Mouse (Mus musculus): ENCODE data around the gene Phf21b. TPM values are rescaled to one million over a fixed set of nuclear protein-coding genes. Genes with fewer than 3 reads are reported as not detected.

Phf21b gene
- polyA plus RNA-seq, 1 experiment from 2014 or later, result 32.9 TPM

DNA sequence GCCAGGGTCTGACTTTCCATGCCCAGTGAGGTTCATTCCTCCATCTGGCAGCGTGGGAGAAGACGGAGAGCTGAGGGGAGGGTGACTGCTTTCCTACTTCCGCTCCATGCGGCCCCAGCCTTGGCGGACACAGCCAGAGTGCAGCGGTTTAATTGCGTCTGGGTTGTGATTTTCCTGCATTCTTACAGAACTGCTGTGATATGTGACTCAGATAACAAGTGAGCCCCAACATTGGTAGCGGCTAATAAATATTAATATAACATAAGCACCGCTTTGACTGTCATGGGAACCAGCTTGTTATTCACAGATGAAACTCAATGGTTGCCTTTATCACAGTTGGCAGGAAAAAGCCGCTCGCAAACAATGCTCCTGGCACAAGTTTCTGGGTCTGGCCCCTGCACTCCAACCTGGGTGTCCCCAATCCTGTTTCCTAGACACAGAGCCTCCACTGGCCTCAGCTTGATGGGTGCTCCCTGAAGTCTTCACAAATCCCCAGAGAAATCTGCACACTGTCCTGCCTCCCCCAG lies 43.0 kb downstream of the Phf21b start:
- Histone ChIP-seq H3K9me3 (replicated peaks; ENCODE audit: control insufficient read depth, low read length) (no peaks in the 10 kb centered on the region), H3K27ac (ENCODE audit: low read depth, low read length) (peak overlapping the region; percentile 66), H3K4me3 (ENCODE audit: low read depth, low read length) (no peak overlapping the region), H3K9ac (ENCODE audit: low read length) (0 out of 2 replicates have a peak overlapping the region, but pooled peaks have one; percentile 5), H3K4me2 (ENCODE audit: low read length) (peak overlapping the region; percentile 18), H3K27me3 (replicated peaks; ENCODE audit: control insufficient read depth, insufficient read depth, low read length) (no peaks in the 10 kb centered on the region), H3K36me3 (ENCODE audit: control insufficient read depth, insufficient read depth, low read length) (peaks cover 4% of the 10 kb centered on the region; the same call in 1 of the 2 replicates), H3K4me1 (ENCODE audit: control insufficient read depth, insufficient read depth, low read length) (peaks cover 40% of the 10 kb centered on the region)
- peak; percentile 77 for DNase-seq (ENCODE audit: low spot score)
- 21% methylated on average over 11 of the region's 11 CpGs for WGBS
- peak; percentile 65 for ATAC-seq

DNA sequence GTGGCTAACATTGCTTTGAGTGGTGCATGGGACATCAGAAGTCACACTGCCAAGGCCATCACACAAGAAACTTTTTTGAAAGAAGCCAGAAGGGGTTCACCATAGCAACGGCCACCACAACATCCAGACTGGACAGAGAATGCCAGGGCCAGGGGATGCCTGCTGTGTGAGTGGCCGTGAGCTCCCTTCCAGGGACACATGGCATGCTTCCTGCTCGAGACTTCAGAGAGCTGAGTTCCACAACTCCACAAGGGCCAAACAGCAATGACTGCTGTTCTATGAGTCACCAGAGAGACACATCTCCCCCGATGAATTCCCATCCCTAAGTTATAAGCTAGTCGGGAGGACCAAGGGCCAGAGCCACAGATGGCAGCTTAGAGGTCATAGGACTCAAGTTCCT lies 44.7 kb downstream of the Phf21b start:
- Histone ChIP-seq H3K4me2 (ENCODE audit: low read length) (no peak overlapping the region), H3K27ac (ENCODE audit: low read depth, low read length) (no peak overlapping the region), H3K36me3 (ENCODE audit: control insufficient read depth, insufficient read depth, low read length) (peaks cover 20% of the 10 kb centered on the region), H3K4me3 (ENCODE audit: low read depth, low read length) (no peak overlapping the region), H3K4me1 (ENCODE audit: control insufficient read depth, insufficient read depth, low read length) (peaks cover 38% of the 10 kb centered on the region), H3K9ac (ENCODE audit: low read length) (no peak overlapping the region), H3K27me3 (replicated peaks; ENCODE audit: control insufficient read depth, insufficient read depth, low read length) (no peaks in the 10 kb centered on the region), H3K9me3 (replicated peaks; ENCODE audit: control insufficient read depth, low read length) (no peaks in the 10 kb centered on the region)
- no peak for DNase-seq (ENCODE audit: low spot score)
- no peak for ATAC-seq
- WGBS, result 77% methylated on average over 5 of the region's 5 CpGs

DNA sequence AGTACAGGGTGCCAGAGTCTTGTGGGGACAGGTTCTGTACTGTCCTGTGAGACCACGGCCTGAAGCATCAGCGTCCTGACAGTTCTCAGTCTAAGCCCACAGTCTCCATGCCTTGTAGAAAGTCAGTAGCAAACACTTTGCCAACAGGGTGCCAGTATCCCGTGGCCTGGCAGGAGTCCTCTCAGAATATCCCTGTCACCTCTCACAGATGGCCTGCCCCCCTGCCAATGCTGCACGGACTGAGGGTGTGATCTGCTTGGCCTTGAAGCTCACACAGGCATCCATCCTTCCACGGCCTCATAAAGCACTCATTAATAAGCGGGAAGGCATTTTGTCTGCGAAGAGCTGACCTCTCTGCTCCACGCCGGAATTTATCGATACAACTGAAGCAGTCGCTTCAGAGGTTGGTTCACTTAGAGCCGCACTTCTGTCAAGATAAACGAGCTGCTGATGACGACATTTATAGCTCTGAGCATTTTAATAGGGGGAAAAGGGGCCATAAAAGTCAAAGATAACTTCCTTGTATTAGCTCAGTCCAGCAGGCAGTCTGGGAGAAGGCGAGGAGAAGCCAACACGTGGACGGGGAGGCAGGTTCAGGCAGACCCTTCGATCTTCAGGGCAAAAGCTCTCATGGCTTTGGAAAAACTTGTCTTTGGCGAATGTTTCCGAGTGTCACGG lies 46.4 kb downstream of the Phf21b start:
- no peak overlapping the region for H3K4me3 ChIP-seq (ENCODE audit: low read depth, low read length)
- H3K36me3 ChIP-seq (ENCODE audit: control insufficient read depth, insufficient read depth, low read length), result peaks cover 37% of the 10 kb centered on the region
- H3K27me3 ChIP-seq (replicated peaks; ENCODE audit: control insufficient read depth, insufficient read depth, low read length), result no peaks in the 10 kb centered on the region
- no peak overlapping the region for H3K27ac ChIP-seq (ENCODE audit: low read depth, low read length)
- 76% methylated on average over 21 of the region's 21 CpGs for WGBS
- H3K4me1 ChIP-seq (ENCODE audit: control insufficient read depth, insufficient read depth, low read length), result peaks cover 21% of the 10 kb centered on the region
- no peaks in the 10 kb centered on the region for H3K9me3 ChIP-seq (replicated peaks; ENCODE audit: control insufficient read depth, low read length)
- H3K9ac ChIP-seq (ENCODE audit: low read length), result no peak overlapping the region
- H3K4me2 ChIP-seq (ENCODE audit: low read length), result no peak overlapping the region
- DNase-seq (ENCODE audit: low spot score), result no peak
- no peak for ATAC-seq

DNA sequence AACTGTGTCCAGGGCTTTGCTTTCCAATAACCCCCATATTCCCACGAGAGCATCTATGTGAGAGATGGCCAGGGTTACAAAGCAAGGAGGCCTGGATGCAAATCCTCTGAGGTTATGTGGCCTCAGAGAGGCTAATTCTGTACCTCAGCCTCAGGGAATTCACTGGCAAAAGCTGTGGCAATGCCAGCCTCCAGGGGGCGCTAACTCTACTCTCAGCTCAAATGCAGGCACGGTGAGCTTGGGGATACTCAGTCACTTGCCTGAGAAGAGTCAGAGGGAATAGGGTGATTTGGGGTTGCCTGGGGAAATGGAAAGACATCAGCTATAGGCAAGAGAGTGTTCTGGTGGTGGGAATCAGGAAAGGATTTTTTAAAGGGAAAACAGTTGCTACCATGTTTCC lies 52.2 kb downstream of the Phf21b start:
- H3K36me3 ChIP-seq (ENCODE audit: control insufficient read depth, insufficient read depth, low read length), result peaks cover 81% of the 10 kb centered on the region
- no peak for ATAC-seq
- WGBS, result 49% methylated on average over 3 of the region's 3 CpGs

DNA sequence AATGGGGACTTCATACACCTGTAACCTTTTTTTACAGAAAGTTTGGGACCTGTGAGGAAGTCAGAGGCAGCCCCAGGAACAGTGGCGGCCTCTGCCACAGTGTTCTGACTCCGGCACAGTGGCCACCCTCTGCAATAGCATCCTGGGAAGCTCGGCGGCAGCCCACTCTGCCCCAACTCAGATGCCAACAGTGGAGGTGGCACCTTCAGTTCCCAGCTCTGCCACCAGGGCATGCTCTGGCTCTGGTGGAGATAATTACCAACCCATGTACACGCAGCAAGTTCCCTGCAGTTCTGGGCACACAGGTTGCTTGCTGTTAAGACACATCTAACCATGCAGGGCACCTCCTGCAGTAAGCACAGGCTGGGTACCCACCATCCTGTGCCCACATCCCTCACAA lies 55.7 kb downstream of the Phf21b start:
- no peak overlapping the region for H3K4me2 ChIP-seq (ENCODE audit: low read length)
- 82% methylated on average over 5 of the region's 5 CpGs for WGBS
- ATAC-seq (peak; percentile 58), DNase-seq (ENCODE audit: low spot score) (peak; percentile 54)
- H3K27me3 ChIP-seq (replicated peaks; ENCODE audit: control insufficient read depth, insufficient read depth, low read length), result no peaks in the 10 kb centered on the region
- no peak overlapping the region for H3K27ac ChIP-seq (ENCODE audit: low read depth, low read length)
- no peak overlapping the region for H3K4me3 ChIP-seq (ENCODE audit: low read depth, low read length)
- peaks cover 84% of the 10 kb centered on the region for H3K36me3 ChIP-seq (ENCODE audit: control insufficient read depth, insufficient read depth, low read length)
- no peaks in the 10 kb centered on the region for H3K9me3 ChIP-seq (replicated peaks; ENCODE audit: control insufficient read depth, low read length)
- no peak overlapping the region for H3K9ac ChIP-seq (ENCODE audit: low read length)
- no peaks in the 10 kb centered on the region for H3K4me1 ChIP-seq (ENCODE audit: control insufficient read depth, insufficient read depth, low read length)

More for the DNA sequence above, 52.2 kb downstream of the Phf21b start:
- Histone ChIP-seq H3K4me3 (ENCODE audit: low read depth, low read length) (no peak overlapping the region), H3K4me1 (ENCODE audit: control insufficient read depth, insufficient read depth, low read length) (no peaks in the 10 kb centered on the region), H3K9me3 (replicated peaks; ENCODE audit: control insufficient read depth, low read length) (no peaks in the 10 kb centered on the region), H3K27ac (ENCODE audit: low read depth, low read length) (no peak overlapping the region), H3K9ac (ENCODE audit: low read length) (no peak overlapping the region), H3K4me2 (ENCODE audit: low read length) (no peak overlapping the region), H3K27me3 (replicated peaks; ENCODE audit: control insufficient read depth, insufficient read depth, low read length) (no peaks in the 10 kb centered on the region)
- DNase-seq (ENCODE audit: low spot score), result peak; percentile 66

DNA sequence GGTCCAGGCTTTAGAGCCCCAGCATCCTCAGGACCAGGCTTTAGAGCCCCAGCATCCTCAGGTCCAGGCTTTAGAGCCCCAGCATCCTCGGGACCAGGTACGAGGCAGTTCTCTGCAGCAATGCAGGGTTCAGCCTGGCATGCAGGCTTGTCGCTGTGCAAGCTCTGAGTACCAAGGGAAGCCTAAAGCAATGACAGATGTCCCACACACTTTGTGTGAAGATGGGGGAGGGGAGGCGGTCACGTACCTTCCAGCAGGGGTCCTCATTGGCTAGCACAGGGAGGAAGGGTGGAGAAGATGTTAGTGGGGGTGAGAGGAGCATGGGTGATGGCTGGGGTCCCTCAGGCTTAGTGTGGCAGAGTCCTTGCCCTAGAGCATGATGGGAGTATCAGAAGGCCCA lies 62.2 kb downstream of the Phf21b start:
- 77% methylated on average over 5 of the region's 5 CpGs for WGBS
- H3K4me3 ChIP-seq (ENCODE audit: low read depth, low read length), result no peak overlapping the region
- H3K4me1 ChIP-seq (ENCODE audit: control insufficient read depth, insufficient read depth, low read length), result no peaks in the 10 kb centered on the region
- H3K36me3 ChIP-seq (ENCODE audit: control insufficient read depth, insufficient read depth, low read length), result peaks cover 91% of the 10 kb centered on the region
- ATAC-seq (peak; percentile 63), DNase-seq (ENCODE audit: low spot score) (peak; percentile 66)
- no peak overlapping the region for H3K9ac ChIP-seq (ENCODE audit: low read length)
- H3K9me3 ChIP-seq (replicated peaks; ENCODE audit: control insufficient read depth, low read length), result no peaks in the 10 kb centered on the region
- peak overlapping the region; percentile 44; the same call in 1 of the 2 replicates for H3K27ac ChIP-seq (ENCODE audit: low read depth, low read length)
- no peak overlapping the region for H3K4me2 ChIP-seq (ENCODE audit: low read length)
- H3K27me3 ChIP-seq (replicated peaks; ENCODE audit: control insufficient read depth, insufficient read depth, low read length), result no peaks in the 10 kb centered on the region

DNA sequence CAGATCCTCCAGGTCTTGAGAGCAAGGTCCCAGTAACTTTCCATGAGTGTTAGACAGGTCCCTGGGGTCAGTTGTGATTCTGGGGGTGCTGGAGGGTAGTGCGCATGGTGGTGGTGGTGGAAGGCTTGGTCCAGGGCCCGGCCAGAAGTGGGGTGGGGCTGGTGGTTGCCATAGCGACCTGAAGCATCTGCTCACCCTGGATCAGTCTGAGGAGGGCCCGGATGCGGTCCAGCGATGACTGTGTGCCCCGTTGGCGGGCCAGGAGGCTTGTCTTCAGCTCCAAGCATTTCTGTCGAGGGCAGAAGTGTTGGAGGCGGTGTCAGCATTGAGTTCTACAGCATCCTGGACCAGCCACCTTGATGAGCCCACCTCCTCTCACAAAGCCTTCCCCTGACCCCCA lies 68.7 kb downstream of the Phf21b start:
- H3K27me3 ChIP-seq (replicated peaks; ENCODE audit: control insufficient read depth, insufficient read depth, low read length), result no peaks in the 10 kb centered on the region
- H3K36me3 ChIP-seq (ENCODE audit: control insufficient read depth, insufficient read depth, low read length), result peaks cover 71% of the 10 kb centered on the region
- H3K27ac ChIP-seq (ENCODE audit: low read depth, low read length), result no peak overlapping the region
- no peak overlapping the region for H3K4me2 ChIP-seq (ENCODE audit: low read length)
- H3K9ac ChIP-seq (ENCODE audit: low read length), result no peak overlapping the region
- H3K4me3 ChIP-seq (ENCODE audit: low read depth, low read length), result no peak overlapping the region
- no peak for DNase-seq (ENCODE audit: low spot score)
- no peaks in the 10 kb centered on the region for H3K9me3 ChIP-seq (replicated peaks; ENCODE audit: control insufficient read depth, low read length)
- no peaks in the 10 kb centered on the region for H3K4me1 ChIP-seq (ENCODE audit: control insufficient read depth, insufficient read depth, low read length)
- no peak for ATAC-seq
- 80% methylated on average over 10 of the region's 10 CpGs for WGBS

DNA sequence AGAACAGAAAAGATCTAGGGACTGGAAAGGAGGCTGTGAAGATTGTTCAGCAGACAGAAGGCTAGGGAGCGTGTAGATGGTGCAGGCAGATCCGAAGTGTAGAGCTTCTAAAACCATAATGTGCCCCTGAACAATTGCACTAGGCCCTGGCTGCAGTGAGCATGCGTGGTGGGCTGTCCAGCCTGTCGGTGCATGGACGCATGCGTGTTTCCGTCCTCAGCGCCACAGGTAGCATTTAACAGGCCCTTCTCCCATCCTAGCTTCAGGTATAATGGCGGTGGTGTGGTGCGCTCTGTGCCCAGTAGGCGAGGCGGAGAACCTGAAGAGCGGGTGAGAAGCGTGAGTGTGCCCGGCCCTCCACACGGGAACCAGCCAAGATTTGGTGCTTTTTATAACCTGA lies 71.0 kb downstream of the Phf21b start:
- no peaks in the 10 kb centered on the region for H3K9me3 ChIP-seq (replicated peaks; ENCODE audit: control insufficient read depth, low read length)
- no peaks in the 10 kb centered on the region for H3K4me1 ChIP-seq (ENCODE audit: control insufficient read depth, insufficient read depth, low read length)
- no peak for ATAC-seq
- no peak overlapping the region for H3K4me2 ChIP-seq (ENCODE audit: low read length)
- no peak overlapping the region for H3K9ac ChIP-seq (ENCODE audit: low read length)
- no peak overlapping the region for H3K4me3 ChIP-seq (ENCODE audit: low read depth, low read length)
- DNase-seq (ENCODE audit: low spot score), result no peak
- H3K27me3 ChIP-seq (replicated peaks; ENCODE audit: control insufficient read depth, insufficient read depth, low read length), result no peaks in the 10 kb centered on the region
- 97% methylated on average over 16 of the region's 16 CpGs for WGBS
- H3K36me3 ChIP-seq (ENCODE audit: control insufficient read depth, insufficient read depth, low read length), result peaks cover 48% of the 10 kb centered on the region
- H3K27ac ChIP-seq (ENCODE audit: low read depth, low read length), result 0 out of 2 replicates have a peak overlapping the region, but pooled peaks have one; percentile 9

DNA sequence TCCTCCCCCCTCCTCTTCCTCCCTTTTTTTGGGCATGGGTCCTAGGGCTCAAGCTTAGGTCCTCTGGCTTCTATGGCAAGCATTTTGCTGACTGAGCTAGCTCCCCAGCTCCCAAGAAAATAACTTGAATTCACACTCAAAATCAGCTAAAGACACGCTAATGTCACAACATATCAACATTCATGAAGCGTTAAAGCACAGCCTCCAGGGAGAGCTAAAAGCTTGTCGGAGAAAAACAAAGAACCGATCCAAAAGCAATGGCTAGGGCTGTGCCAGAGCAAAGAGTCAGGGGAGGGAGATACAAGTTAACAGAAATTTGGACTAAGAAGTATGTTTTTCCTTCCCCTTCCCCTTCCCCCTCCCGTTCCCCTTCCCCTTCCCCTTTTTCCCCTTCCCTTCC lies 77.3 kb downstream of the Phf21b start:
- Histone ChIP-seq H3K27ac (ENCODE audit: low read depth, low read length) (peak overlapping the region; percentile 9; the same call in 1 of the 2 replicates), H3K9me3 (replicated peaks; ENCODE audit: control insufficient read depth, low read length) (no peaks in the 10 kb centered on the region), H3K4me2 (ENCODE audit: low read length) (no peak overlapping the region), H3K4me1 (ENCODE audit: control insufficient read depth, insufficient read depth, low read length) (peaks cover 10% of the 10 kb centered on the region; the same call in 1 of the 2 replicates), H3K9ac (ENCODE audit: low read length) (no peak overlapping the region), H3K27me3 (replicated peaks; ENCODE audit: control insufficient read depth, insufficient read depth, low read length) (no peaks in the 10 kb centered on the region), H3K4me3 (ENCODE audit: low read depth, low read length) (no peak overlapping the region), H3K36me3 (ENCODE audit: control insufficient read depth, insufficient read depth, low read length) (no peaks in the 10 kb centered on the region)
- 36% methylated on average over 5 of the region's 5 CpGs for WGBS
- ATAC-seq (no peak), DNase-seq (ENCODE audit: low spot score) (peak; percentile 61)
